Mouse (Mus musculus) ZHBTc4 (cell line): ENCODE results near the gene Tecpr1.
A peak's percentile ranks its signal among the peaks of the same experiment; 100 is the strongest.

Experiments
- DNase-seq: peaks from one replicate; pipeline ENCODE4 v3.0.0-alpha.2; 2011; ENCODE audit warnings: low read depth, low spot score

Gene Tecpr1

GRCm38 (mm10) chr5:144223503-144223862, at the start of gene Tecpr1:
Tecpr1 (minus strand) TSS chr5:144223615.
- DNase-seq = peak; percentile 98

- DNase-seq = no peak
These were observed 48.4 kb upstream of the Tecpr1 start for GRCm38 (mm10) chr5:144271772-144272171.

DNA sequence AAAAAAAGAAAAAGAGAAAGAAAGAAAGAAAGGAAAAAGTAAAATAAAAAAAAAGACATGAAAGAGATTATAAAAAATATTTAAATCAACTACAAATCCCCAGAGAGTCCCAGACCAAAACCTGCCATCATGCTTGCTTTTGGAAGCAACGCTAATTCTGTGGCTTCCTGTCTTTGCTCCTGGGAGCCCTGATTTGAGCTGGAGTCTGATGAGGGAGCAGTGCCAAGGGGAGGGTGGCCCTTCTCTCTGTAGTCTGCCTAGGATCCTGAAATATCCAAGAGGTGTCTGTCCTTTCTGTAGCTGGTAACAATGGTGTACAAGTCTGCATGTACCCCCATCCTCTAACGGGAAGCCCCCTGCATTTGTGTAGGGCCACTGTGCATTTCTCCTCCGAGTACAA, 47.7 kb upstream of the Tecpr1 start:
- DNase-seq = no peak

DNA sequence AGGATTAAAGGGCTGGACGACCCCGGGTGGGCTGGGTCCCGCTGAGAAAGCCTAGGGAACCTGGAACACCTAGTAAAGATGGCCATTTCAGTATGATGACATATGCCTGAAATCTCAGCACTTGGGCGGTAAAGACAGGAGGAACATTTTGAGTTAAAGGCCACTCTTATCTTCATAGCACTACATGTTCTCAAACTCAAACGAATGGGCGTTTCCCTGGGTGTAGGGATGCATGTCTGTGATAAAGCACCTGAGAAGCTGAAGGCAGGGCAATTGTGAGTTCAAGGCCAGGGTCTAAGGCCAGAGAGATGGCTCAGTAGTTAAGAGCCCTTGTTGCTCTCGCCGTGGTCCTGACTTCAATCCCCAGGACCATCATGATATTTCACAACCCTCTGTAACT, 47.0 kb upstream of the Tecpr1 start:
- peak; percentile 23 for DNase-seq

- DNase-seq = no peak
These were observed 46.5 kb upstream of the Tecpr1 start for GRCm38 (mm10) chr5:144269926-144270325.

GRCm38 (mm10) chr5:144267535-144268241, 44.3 kb upstream of the Tecpr1 start:
- peak; percentile 72 for DNase-seq

GRCm38 (mm10) chr5:144263496-144263895, 40.1 kb upstream of the Tecpr1 start:
- peak; percentile 84 for DNase-seq

DNA sequence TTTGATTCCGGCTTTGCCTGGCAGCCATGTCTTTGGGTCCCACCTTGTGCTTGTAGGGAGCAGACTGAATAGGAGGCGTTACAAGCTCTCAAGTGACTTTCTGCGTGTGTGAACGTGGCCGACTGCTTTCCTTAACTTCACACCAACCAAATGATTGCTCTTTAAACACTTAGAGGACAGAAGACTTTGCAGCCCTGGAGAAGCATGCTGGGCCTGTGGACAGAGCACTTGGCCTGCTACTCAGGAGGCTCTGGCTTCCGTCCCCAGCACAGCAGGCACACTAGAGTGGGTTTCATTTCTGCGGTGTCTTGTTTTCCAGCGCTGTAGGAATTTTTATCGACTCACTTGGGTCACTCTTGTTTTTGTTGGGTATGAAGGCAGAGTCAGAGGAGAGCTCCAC, 39.7 kb upstream of the Tecpr1 start:
- DNase-seq = peak; percentile 17

GRCm38 (mm10) chr5:144261829-144262228, 38.4 kb upstream of the Tecpr1 start:
- no peak for DNase-seq

DNA sequence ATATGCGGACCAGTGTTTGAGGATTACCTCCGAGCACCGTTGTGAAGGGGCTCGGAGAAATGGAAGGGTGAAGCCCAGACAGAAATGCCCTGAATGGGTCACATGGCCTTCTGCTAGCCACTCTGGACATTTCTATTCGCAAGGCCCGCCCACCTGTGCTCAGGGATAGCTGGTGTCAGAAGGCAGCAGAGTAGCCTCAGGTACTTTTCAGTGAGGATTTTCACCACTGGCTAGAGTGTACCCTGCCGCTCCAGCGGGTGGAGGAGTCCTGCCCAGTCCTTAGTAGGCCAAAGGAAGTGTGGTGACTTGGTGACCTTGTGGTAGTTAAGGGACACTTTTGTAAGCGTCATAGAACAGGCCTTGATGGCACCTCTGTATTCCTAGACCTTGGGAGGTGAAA, 37.9 kb upstream of the Tecpr1 start:
- no peak for DNase-seq

DNA sequence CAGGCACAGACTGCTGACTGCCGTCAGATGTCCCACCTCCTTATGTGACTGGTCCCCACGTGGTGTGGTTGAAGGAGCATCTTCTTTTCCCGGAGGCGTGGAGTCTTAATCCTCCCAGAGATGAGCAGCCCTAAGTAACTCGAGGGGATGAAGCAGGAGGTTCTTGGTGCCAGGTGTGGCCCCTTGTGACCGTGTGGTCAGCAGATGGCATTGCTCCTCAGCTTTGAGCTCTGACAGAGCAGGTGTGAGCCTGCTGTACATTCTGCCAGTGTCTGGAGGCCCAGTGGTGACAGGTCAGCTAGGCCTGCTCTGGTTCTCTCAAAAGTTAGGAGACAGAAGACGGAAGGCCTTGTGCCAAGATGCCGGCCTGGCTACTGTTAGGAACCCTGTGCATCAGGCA, 37.0 kb upstream of the Tecpr1 start:
- no peak for DNase-seq

GRCm38 (mm10) chr5:144259228-144259627, 35.8 kb upstream of the Tecpr1 start:
- DNase-seq = peak; percentile 26

GRCm38 (mm10) chr5:144258687-144259086, 35.3 kb upstream of the Tecpr1 start:
- DNase-seq = no peak

- DNase-seq = no peak
These were observed 34.8 kb upstream of the Tecpr1 start for GRCm38 (mm10) chr5:144258131-144258611.

- DNase-seq = no peak
These were observed 34.2 kb upstream of the Tecpr1 start for GRCm38 (mm10) chr5:144257451-144258110.

- no peak for DNase-seq
These were observed 33.5 kb upstream of the Tecpr1 start for GRCm38 (mm10) chr5:144256888-144257287.

GRCm38 (mm10) chr5:144256541-144256870, 33.1 kb upstream of the Tecpr1 start:
- DNase-seq = no peak

- DNase-seq = peak; percentile 69
These were observed 32.5 kb upstream of the Tecpr1 start for GRCm38 (mm10) chr5:144255632-144256540.

- peak; percentile 97 for DNase-seq
These were observed 31.6 kb upstream of the Tecpr1 start for GRCm38 (mm10) chr5:144254811-144255631.

- DNase-seq = no peak
These were observed 30.9 kb upstream of the Tecpr1 start for GRCm38 (mm10) chr5:144254122-144254810.

DNA sequence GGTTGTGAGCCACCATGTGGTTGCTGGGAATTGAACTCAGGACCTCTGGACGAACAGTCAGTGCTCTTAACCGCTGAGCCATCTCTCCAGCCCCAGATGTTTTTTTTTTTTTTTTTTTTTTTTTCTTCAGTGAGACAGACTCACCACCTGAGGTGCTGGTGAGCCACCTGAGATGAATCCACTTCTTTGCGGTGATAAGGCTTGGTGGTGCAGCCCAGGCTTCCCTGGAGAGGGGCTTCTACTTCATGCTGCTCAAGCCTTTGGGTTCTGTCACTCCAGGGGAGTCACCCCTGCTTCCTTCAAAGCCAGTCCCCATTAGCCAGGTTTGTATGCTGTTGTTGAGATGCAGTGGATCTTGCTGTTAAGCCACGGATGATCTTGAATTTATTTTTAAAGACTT, 29.8 kb upstream of the Tecpr1 start:
- peak; percentile 25 for DNase-seq
